Comparison of ENCODE assay signal across 22 mouse cellular contexts in the genomic region with DNA sequence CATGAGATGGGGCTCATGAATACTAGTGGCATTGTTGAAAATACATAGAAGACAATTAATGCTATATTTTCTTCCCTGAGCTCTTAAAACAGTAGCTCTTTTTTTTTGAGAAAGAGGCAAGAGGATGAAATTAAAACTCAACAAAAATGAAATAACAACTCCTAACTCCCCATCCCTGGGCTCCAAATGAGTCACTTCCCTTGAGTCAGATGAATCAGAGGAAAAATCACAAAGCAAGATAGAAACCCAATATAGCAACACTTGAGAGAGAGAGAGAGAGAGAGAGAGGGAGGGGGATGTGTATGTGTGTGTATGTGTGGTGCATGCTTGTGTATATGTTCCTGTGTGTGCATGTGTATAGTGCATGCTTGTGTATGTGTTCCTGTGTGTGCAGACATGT.
DNase-seq lines count a peak whose midpoint lies in the region; TF ChIP-seq lines count a peak whose summit lies in the region.
"Had no signal": no experiment of that assay in that cellular context is flagged by ENCODE, and none has a peak within 500 bp of the region (broad histone marks: within the 10 kb centered on the region; RNA-seq: fewer than 3 reads in every experiment).

No protein-coding gene starts in this region.

- no peak for TF ChIP-seq POLR2A in cortical plate, adult 2 months (IDR thresholded peaks at IDR 0.05; ENCODE audit: extremely low read depth, insufficient read depth, low read length)
- TF ChIP-seq POLR2A in olfactory bulb, adult 2 months (IDR thresholded peaks at IDR 0.05; ENCODE audit: insufficient read depth, low read depth, low read length): no peak

- peaks cover 18% of the 10 kb centered on the region for H3K36me3 ChIP-seq in limb, embryonic 10.5 days
- H3K36me3 ChIP-seq: embryonic facial prominence, embryonic 15.5 days; hindbrain, embryonic 13.5 days; intestine, embryonic 15.5 days had no signal

- peaks cover 3% of the 10 kb centered on the region; the same call in 1 of the 2 replicates for H3K4me1 ChIP-seq in cortical plate, adult 2 months (ENCODE audit: control insufficient read depth, insufficient read depth, low read length)
- no peaks in the 10 kb centered on the region for H3K4me1 ChIP-seq in olfactory bulb, adult 2 months (ENCODE audit: control insufficient read depth, insufficient read depth, low read length)
- no peaks in the 10 kb centered on the region for H3K4me1 ChIP-seq in limb, embryonic 10.5 days
- H3K4me1 ChIP-seq: embryonic facial prominence, embryonic 15.5 days; hindbrain, embryonic 13.5 days; intestine, embryonic 15.5 days had no signal

- no peak overlapping the region for H3K4me3 ChIP-seq in cortical plate, adult 2 months (ENCODE audit: insufficient read depth, low read length)
- no peak overlapping the region for H3K4me3 ChIP-seq in olfactory bulb, adult 2 months (ENCODE audit: insufficient read depth, low read depth, low read length)
- H3K4me3 ChIP-seq in limb, embryonic 10.5 days: no peak overlapping the region
- H3K4me3 ChIP-seq: embryonic facial prominence, embryonic 15.5 days; gastrocnemius, adult 2 months; hindbrain, embryonic 13.5 days; intestine, embryonic 15.5 days had no signal

- peak; percentile 75 for DNase-seq in 3T3-L1 (ENCODE audit: low read depth, low spot score)
- DNase-seq in Muller cell, postnatal 12 days (ENCODE audit: inconsistent ontology term): peak; percentile 13
- no peak for DNase-seq in limb, embryonic 10.5 days (ENCODE audit: low spot score)
- DNase-seq in cerebellum, postnatal 4 days (ENCODE audit: low spot score in 2 of 2): no peak
- no peak for DNase-seq in right cerebral cortex, adult 2 months (ENCODE audit: low spot score in 2 of 2)
- DNase-seq: adrenal gland, postnatal 10 days; cerebellum, adult 18-20 months; cerebellum, adult 9-11 months; cerebellum, postnatal 36 days; embryo, embryonic 11 days; gastrocnemius, adult 2 months; gastrocnemius, postnatal 25 days; heart, postnatal 10 days; heart, postnatal 4 days; kidney, adult 18-20 months had no signal

- H3K9me3 ChIP-seq in limb, embryonic 10.5 days (replicated peaks): no peaks in the 10 kb centered on the region
- H3K9me3 ChIP-seq: embryonic facial prominence, embryonic 15.5 days; hindbrain, embryonic 13.5 days; intestine, embryonic 15.5 days had no signal

- TF ChIP-seq CTCF in cortical plate, adult 2 months (IDR thresholded peaks at IDR 0.05; ENCODE audit: extremely low read depth, insufficient read depth, low read length): no peak
- TF ChIP-seq CTCF in olfactory bulb, adult 2 months (IDR thresholded peaks at IDR 0.05; ENCODE audit: insufficient read depth, low read depth, low read length): no peak

- H3K27ac ChIP-seq in cortical plate, adult 2 months (ENCODE audit: insufficient read depth, low read length): peak overlapping the region; percentile 89
- H3K27ac ChIP-seq in olfactory bulb, adult 2 months (ENCODE audit: insufficient read depth, low read depth, low read length): peak overlapping the region; percentile 74
- H3K27ac ChIP-seq in limb, embryonic 10.5 days: no peak overlapping the region
- H3K27ac ChIP-seq: embryonic facial prominence, embryonic 15.5 days; gastrocnemius, adult 2 months; hindbrain, embryonic 13.5 days; hindbrain, postnatal 0 days; intestine, embryonic 15.5 days had no signal

- H3K27me3 ChIP-seq in limb, embryonic 10.5 days (ENCODE audit: low read depth, poor library complexity, severe bottlenecking): no peaks in the 10 kb centered on the region
- H3K27me3 ChIP-seq: CH12.LX; embryonic facial prominence, embryonic 15.5 days; hindbrain, embryonic 13.5 days; intestine, embryonic 15.5 days had no signal

Comparison
In these comparisons a context has a peak if more than half of its experiments do, and no peak if none do; other contexts are left out.
1. DNase-seq: peak in 3T3-L1 (single experiment) and Muller cell, postnatal 12 days (single experiment); none in limb, embryonic 10.5 days (single experiment), cerebellum, postnatal 4 days (0 of 2) and right cerebral cortex, adult 2 months (0 of 2).